Mouse (Mus musculus) ES-Bruce4 (cell line): Measurements from ENCODE around the gene Tnr.

Experiments used
- CTCF ChIP-seq: IDR thresholded peaks from one replicate; pipeline ENCODE4 v1.8.1; 2011; ENCODE audit warnings: low read depth, low read length
- EP300 ChIP-seq: IDR thresholded peaks from 2 replicates; pipeline ENCODE4 v1.6.1; 2011; ENCODE audit warnings: low read depth, low read length; ENCODE audit not compliant: insufficient read depth

- TF ChIP-seq CTCF (no peak), EP300 (no peak)
Measured at GRCm38 (mm10) chr1:159773671-159774070, 250.1 kb downstream of the Tnr start.
